Mouse (Mus musculus) CD4-positive naive resting alpha-beta T cell, adult 76 days (primary cell): ENCODE data around the gene Ms4a4b. TPM values are rescaled to one million over a fixed set of nuclear protein-coding genes. Genes with fewer than 3 reads are reported as not detected.

Source experiments
- total RNA-seq: library from RNA; stranded (reverse); gene quantifications from one replicate; pipeline ENCODE4 v1.2.4, GENCODE M21; 2023

The Ms4a4b gene
- total RNA-seq = 734 TPM

GRCm38 (mm10) chr19:11443338-11443737, at the start of gene Ms4a4b:
Gene Ms4a4b, plus strand, starts transcription at chr19:11443553.

GRCm38 (mm10) chr19:11404527-11404926, 38.8 kb upstream of the Ms4a4b start, which contains the start of gene Ms4a4c:
Gene Ms4a4c, plus strand, starts transcription at chr19:11404770.

GRCm38 (mm10) chr19:11469215-11469614, 25.9 kb downstream of the Ms4a4b start, which contains the start of gene Ms4a6c:
Gene Ms4a6c, plus strand, starts transcription at chr19:11469366.

GRCm38 (mm10) chr19:11485746-11486145, 42.4 kb downstream of the Ms4a4b start, which contains the start of gene Gm8369:
Gene Gm8369, plus strand, starts transcription at chr19:11485938.

GRCm38 (mm10) chr19:11516246-11516645, 72.9 kb downstream of the Ms4a4b start, which contains the start of gene Ms4a6b:
Gene Ms4a6b, plus strand, starts transcription at chr19:11516512.

Other genes with a start within 250 kb of the Ms4a4b start
- not detected for gene Ms4a13, start 246.8 kb upstream of the Ms4a4b start, total RNA-seq
- gene Ms4a12, start 211.1 kb upstream of the Ms4a4b start, total RNA-seq = not detected
- gene Ms4a1, start 177.3 kb upstream of the Ms4a4b start, total RNA-seq = 47.9 TPM
- not detected for gene Ms4a5, start 159.7 kb upstream of the Ms4a4b start, total RNA-seq
- gene Ms4a14, start 129.1 kb upstream of the Ms4a4b start, total RNA-seq = 0.15 TPM
- gene Ms4a7, start 107.4 kb upstream of the Ms4a4b start, total RNA-seq = not detected
- 0.97 TPM for gene Ms4a4a, start 68.0 kb upstream of the Ms4a4b start, total RNA-seq
- gene Ms4a4c, start 38.8 kb upstream of the Ms4a4b start, total RNA-seq = 20.8 TPM
- 37.5 TPM for gene Ms4a6c, start 25.8 kb downstream of the Ms4a4b start, total RNA-seq
- gene Gm8369, start 42.4 kb downstream of the Ms4a4b start, total RNA-seq = 436 TPM
- 599 TPM for gene Ms4a6b, start 73.0 kb downstream of the Ms4a4b start, total RNA-seq
- gene Ms4a4d, start 93.2 kb downstream of the Ms4a4b start, total RNA-seq = 0.76 TPM
- gene Ms4a6d, start 161.3 kb downstream of the Ms4a4b start, total RNA-seq = 5.1 TPM
- gene Ms4a2, start 180.2 kb downstream of the Ms4a4b start, total RNA-seq = not detected
- gene Ms4a3, start 197.3 kb downstream of the Ms4a4b start, total RNA-seq = not detected
- not detected for gene Oosp2, start 217.0 kb downstream of the Ms4a4b start, total RNA-seq
- gene Oosp1, start 247.6 kb downstream of the Ms4a4b start, total RNA-seq = not detected